In the genomic region with DNA sequence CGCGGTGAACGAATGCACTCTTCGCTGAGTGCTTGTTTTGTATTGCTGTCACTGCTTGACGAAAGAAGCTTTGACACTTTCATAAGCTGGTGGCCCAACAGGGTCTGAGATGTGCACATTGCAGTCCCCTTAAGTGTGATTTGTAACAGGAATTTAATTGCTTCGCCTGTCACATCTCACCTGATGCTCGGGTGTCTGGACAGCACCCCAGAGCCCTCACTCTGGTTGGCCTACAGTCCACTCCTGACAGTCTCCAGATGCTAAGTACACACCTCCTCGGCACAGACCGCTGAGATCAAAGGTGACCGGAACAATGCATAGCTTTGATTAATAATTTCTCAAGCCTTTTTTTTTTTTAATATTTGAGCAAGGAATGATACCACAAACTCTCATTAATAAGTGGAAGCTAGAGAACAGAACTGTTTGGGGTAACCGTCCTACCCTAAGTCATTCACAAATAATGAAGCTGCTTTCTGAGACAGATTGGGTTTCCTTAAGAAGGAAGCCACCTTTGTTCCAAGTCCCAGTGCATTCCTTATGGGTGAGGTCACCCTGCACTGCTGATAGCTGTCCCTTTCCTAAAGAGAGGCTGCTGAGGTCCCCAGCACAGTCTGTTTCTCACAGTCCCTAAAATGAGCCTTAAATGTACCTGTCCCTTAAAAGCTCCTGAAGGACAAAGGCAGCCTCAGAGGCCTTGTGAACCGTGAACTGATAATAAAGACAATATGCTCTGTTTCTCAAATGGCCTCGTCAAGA, we compare ENCODE assay signal across 9 mouse cellular contexts. TPM values are rescaled to one million over a fixed set of nuclear protein-coding genes. Genes with fewer than 3 reads are reported as not detected.
DNase-seq lines count a peak whose midpoint lies in the region; ATAC-seq lines count a peak whose summit lies in the region.
"Had no signal": no experiment of that assay in that cellular context is flagged by ENCODE, and none has a peak within 500 bp of the region (broad histone marks: within the 10 kb centered on the region; RNA-seq: fewer than 3 reads in every experiment).

No protein-coding gene starts in this region.

- no peak overlapping the region for H3K9ac ChIP-seq in embryonic facial prominence, embryonic 12.5 days
- H3K9ac ChIP-seq in midbrain, embryonic 12.5 days (replicated peaks), result no peak overlapping the region

- no peak overlapping the region for H3K4me2 ChIP-seq in embryonic facial prominence, embryonic 12.5 days (replicated peaks)
- H3K4me2 ChIP-seq in midbrain, embryonic 12.5 days (replicated peaks), result no peak overlapping the region

- peak; percentile 52 for ATAC-seq in embryonic facial prominence, embryonic 12.5 days (ENCODE audit: insufficient number of reproducible peaks, insufficient read depth, low FRiP score, low TSS enrichment)
- ATAC-seq in midbrain, embryonic 12.5 days (ENCODE audit: low FRiP score, low read depth), result peak; percentile 75

- H3K36me3 ChIP-seq in embryonic facial prominence, embryonic 12.5 days, result peaks cover 11% of the 10 kb centered on the region; the same call in 1 of the 2 replicates
- peaks cover 12% of the 10 kb centered on the region; the same call in 1 of the 2 replicates for H3K36me3 ChIP-seq in midbrain, embryonic 12.5 days

- H3K27me3 ChIP-seq in embryonic facial prominence, embryonic 12.5 days, result no peaks in the 10 kb centered on the region
- H3K27me3 ChIP-seq in midbrain, embryonic 12.5 days, result no peaks in the 10 kb centered on the region

- 0 out of 2 replicates have a peak, but pooled peaks cover 6% of the 10 kb centered on the region for H3K9me3 ChIP-seq in embryonic facial prominence, embryonic 12.5 days
- peaks cover 21% of the 10 kb centered on the region for H3K9me3 ChIP-seq in midbrain, embryonic 12.5 days

- H3K4me1 ChIP-seq in embryonic facial prominence, embryonic 12.5 days, result peaks cover 6% of the 10 kb centered on the region; the same call in 1 of the 2 replicates
- H3K4me1 ChIP-seq in midbrain, embryonic 12.5 days, result peaks cover 15% of the 10 kb centered on the region

- no peak overlapping the region for H3K4me3 ChIP-seq in embryonic facial prominence, embryonic 12.5 days
- H3K4me3 ChIP-seq in midbrain, embryonic 12.5 days, result no peak overlapping the region

- H3K27ac ChIP-seq in embryonic facial prominence, embryonic 12.5 days, result no peak overlapping the region
- H3K27ac ChIP-seq in midbrain, embryonic 12.5 days (replicated peaks), result peak overlapping the region; percentile 25; the same call in 1 of the 2 replicates
- H3K27ac ChIP-seq: macrophage had no signal

- 58% methylated on average over 13 of the region's 13 CpGs for WGBS in embryonic facial prominence, embryonic 12.5 days
- WGBS in midbrain, embryonic 12.5 days, result 55% methylated on average over 13 of the region's 13 CpGs

- intact Hi-C loops in heart, postnatal 10 days (cut with DNase I), result no loop called here

- peak; percentile 64 for DNase-seq in embryo, embryonic 10 days (ENCODE audit: low spot score)
- DNase-seq in embryo, embryonic 9.5 days (ENCODE audit: extremely low spot score), result no peak
- peak; percentile 55 to 60 for DNase-seq in heart, postnatal 10 days
- DNase-seq in left cerebral cortex, adult 9 months (ENCODE audit: low spot score in 2 of 2), result no peak
- DNase-seq in urinary bladder, postnatal 25 days (ENCODE audit: low spot score), result no peak
- DNase-seq in urinary bladder, adult 2 months (ENCODE audit: low spot score), result no peak

RNA-seq across cellular contexts. Expression of a gene that starts 23.8 kb away (rescaled TPM):
- 15.5 and 16.0 TPM in 2 replicates for polyA plus RNA-seq in embryonic facial prominence, embryonic 12.5 days (2016; fragmentation: Nextera tagmentation; extraction: Ambion mirVana)
- total RNA-seq in heart, postnatal 10 days (2021), result 1 to 10 TPM; 9.4 to 9.8 TPM
- polyA plus RNA-seq in midbrain, embryonic 12.5 days (2016; fragmentation: Nextera tagmentation; extraction: Ambion mirVana), result 22.0 and 24.5 TPM in 2 replicates
- polyA plus RNA-seq in urinary bladder, adult 2 months (2012; rRNA removed), result 12.7 and 15.0 TPM in 2 replicates

Comparison
In these comparisons a context has a peak if more than half of its experiments do, and no peak if none do; other contexts are left out.
1. DNase-seq: peak in embryo, embryonic 10 days (single experiment) and heart, postnatal 10 days (2 of 2); none in embryo, embryonic 9.5 days (single experiment), left cerebral cortex, adult 9 months (0 of 2), urinary bladder, postnatal 25 days (single experiment) and urinary bladder, adult 2 months (single experiment).